Mouse (Mus musculus): Measurements from ENCODE around the gene Snrnp25. TPM values are rescaled to one million over a fixed set of nuclear protein-coding genes. Genes with fewer than 3 reads are reported as not detected.

The Snrnp25 gene
- polyA plus RNA-seq, 1 experiment from 2014 or later: 45.6 TPM

DNA sequence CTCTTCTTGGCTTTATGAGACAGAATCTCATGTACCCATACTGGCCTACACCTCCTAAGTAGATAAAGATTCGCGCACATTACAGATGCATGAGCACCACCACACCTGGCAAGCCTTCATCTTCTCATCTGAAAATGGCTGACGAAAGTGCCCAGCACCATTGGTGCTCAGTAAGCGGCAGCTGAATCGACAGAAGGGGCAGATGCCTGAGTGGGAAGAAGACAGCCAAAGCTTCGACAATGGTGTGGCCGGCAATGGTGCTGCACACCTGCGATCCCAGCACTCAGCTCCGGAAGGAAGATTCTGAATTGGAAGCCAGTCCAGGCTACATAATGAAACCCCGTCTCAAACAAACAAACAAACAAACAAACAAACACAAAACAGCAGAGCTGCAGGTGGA, 14.1 kb downstream of the Snrnp25 start:
- Histone ChIP-seq H3K27me3 (no peaks in the 10 kb centered on the region), H3K4me3 (no peak overlapping the region), H3K9ac (no peak overlapping the region), H3K4me2 (no peak overlapping the region), H3K9me3 (no peaks in the 10 kb centered on the region), H3K27ac (no peak overlapping the region), H3K36me3 (peaks cover 22% of the 10 kb centered on the region), H3K4me1 (peaks cover 61% of the 10 kb centered on the region)
- WGBS: 90% methylated on average over 10 of the region's 10 CpGs
- no peak for ATAC-seq (ENCODE audit: insufficient number of reproducible peaks, low FRiP score, low TSS enrichment, low read depth)

DNA sequence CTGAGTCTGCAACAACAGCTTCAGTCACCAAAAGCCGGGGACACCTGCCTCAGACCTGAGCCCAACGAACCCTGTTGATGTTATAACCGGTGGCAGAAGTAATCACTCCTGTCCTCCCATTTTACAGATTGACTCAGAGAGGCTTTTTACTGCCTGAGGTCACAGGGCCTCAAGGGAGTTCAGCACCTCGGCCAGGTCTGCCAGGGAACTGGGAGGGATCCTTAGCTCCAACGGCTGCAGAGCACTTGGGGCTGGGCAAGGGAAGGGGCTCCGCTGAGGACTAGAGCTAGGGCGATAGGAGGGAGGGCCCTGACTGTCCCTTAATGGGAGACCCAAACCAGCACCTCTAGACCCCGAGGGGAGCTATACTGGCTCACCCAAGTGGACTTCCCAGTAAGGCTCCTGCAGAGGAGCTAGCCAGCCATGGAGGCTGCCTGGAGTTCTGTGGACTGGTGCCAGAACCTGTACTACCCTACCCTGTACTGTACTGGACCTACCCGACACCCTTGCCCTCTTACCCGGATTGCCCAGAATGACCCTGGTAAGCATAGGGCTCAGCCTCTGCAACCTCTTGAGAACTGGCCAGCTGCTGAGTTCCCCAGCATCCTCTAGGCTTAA, 15.5 kb downstream of the Snrnp25 start:
- Histone ChIP-seq H3K4me3 (peak overlapping the region; percentile 87), H3K9ac (peak overlapping the region; percentile 91), H3K9me3 (no peaks in the 10 kb centered on the region), H3K4me2 (peak overlapping the region; percentile 70), H3K27ac (peak overlapping the region; percentile 96), H3K4me1 (peaks cover 76% of the 10 kb centered on the region), H3K36me3 (peaks cover 8% of the 10 kb centered on the region), H3K27me3 (no peaks in the 10 kb centered on the region)
- peak; percentile 22 for ATAC-seq (ENCODE audit: insufficient number of reproducible peaks, low FRiP score, low TSS enrichment, low read depth)
- 32% methylated on average over 10 of the region's 10 CpGs for WGBS

DNA sequence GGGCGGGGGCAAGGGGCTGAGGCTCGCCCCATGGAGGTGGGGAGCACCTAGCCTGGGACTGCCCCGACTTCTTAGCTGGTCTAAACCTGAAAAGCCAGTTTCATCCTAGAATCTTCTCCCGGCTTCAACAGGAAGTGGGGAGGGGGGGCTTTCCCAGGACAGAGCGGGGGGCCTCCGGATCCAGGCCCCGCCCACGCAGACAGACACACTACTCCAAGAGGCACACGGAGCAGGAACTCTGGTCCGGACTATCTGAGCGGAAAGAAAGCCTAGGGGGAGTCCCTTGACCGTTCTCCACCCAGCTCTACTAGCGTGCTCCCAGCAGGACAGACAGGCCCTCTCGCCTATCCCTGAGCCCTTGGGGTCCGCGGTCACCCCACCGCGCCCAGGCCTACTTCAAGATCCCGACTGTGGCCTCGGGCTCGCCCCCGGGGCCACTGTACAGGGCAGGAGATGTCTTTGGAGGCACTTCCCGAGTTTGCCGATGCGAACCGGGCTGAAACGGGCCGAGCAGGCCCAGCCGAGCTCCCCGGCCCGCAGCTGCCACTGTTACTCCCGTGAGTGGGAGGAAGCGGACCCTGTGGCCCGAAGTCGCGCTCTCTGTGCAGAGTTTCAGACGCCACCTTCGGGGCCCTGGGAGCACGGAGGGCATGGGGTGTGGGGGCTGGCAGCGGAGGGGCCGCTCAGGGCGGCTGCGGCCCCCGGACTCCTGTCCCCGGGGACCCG, 16.2 kb downstream of the Snrnp25 start:
- Histone ChIP-seq H3K36me3 (peaks cover 2% of the 10 kb centered on the region; the same call in 1 of the 2 replicates), H3K27me3 (no peaks in the 10 kb centered on the region), H3K4me2 (peak overlapping the region; percentile 70), H3K9me3 (no peaks in the 10 kb centered on the region), H3K9ac (peak overlapping the region; percentile 91), H3K4me3 (peak overlapping the region; percentile 87), H3K4me1 (peaks cover 82% of the 10 kb centered on the region), H3K27ac (peak overlapping the region; percentile 96)
- ATAC-seq (ENCODE audit: insufficient number of reproducible peaks, low FRiP score, low TSS enrichment, low read depth): peak; percentile 52
- WGBS: under 1% methylated on average over 46 of the region's 46 CpGs

DNA sequence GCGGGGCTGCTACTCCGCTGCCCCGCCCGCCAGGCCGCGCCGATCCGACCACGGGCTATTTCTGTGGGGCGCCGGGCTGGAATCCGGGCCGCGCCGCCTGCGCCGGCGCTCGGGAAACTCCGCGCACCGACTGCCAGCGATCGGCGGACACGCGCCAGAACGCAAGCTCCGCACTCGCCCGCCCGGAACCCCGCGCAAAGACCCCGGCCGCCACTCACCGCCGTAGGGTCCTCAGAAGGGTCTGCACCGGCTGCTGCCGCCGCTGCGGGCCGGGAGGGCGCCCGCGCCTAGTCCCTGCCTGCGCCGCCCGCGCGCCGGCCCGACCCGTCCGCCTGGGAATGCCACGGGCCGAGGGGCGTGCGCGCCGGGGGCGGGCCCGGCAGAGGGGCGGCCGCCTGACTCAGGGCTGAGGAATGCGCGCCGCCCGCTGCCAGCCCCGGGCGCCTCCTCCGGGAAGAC, 16.8 kb downstream of the Snrnp25 start, which contains the start of gene Rhbdf1:
TSS of gene Rhbdf1 (minus strand) at position 350 of the 459 bp plus-strand sequence.
- peaks cover 86% of the 10 kb centered on the region for H3K4me1 ChIP-seq
- peak within 1 kb of the TSS; percentile 87 for H3K4me3 ChIP-seq
- no peaks in the 10 kb centered on the region for H3K27me3 ChIP-seq
- H3K9me3 ChIP-seq: no peaks in the 10 kb centered on the region
- H3K36me3 ChIP-seq: no peaks in the 10 kb centered on the region
- ATAC-seq (ENCODE audit: insufficient number of reproducible peaks, low FRiP score, low TSS enrichment, low read depth): peak; percentile 52; the same call in 1 of the 2 replicates
- H3K4me2 ChIP-seq: peak within 1 kb of the TSS; percentile 70
- peak within 1 kb of the TSS; percentile 91 for H3K9ac ChIP-seq
- H3K27ac ChIP-seq: peak within 1 kb of the TSS; percentile 96
- under 1% methylated on average over 67 of the region's 72 CpGs for WGBS

DNA sequence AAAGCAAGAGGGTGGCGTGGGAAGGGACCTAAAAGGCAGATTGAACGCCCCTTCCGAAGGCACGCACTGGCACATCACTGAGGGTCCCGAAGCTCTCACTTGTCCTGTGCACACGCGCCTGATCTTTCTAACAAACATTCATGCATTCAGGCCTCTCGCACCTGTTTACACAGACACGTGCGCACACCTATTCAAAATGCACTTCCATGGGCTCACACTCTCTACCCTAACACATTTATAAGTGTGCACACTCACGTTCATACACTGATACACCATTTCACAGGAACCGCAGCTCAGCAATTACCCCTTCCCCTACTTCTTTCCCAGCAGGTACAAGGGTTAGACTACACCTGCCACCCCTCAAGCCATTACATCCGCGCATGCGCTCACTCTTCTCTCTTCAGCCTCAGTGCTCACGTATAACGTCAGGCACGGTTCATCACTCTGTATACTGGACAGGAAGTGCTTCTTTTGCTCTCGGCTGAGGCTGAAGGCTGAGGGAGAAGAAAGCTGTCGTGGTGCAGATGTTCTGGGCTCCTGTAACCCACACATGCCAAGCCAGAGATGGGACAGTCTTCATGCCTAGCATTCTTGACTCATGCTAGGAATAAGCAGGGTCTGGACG, 17.5 kb downstream of the Snrnp25 start:
- Histone ChIP-seq H3K27ac (peak overlapping the region; percentile 96), H3K4me2 (peak overlapping the region; percentile 70), H3K36me3 (no peaks in the 10 kb centered on the region), H3K4me3 (peak overlapping the region; percentile 87), H3K9ac (peak overlapping the region; percentile 91; the same call in 1 of the 2 replicates), H3K27me3 (no peaks in the 10 kb centered on the region), H3K9me3 (no peaks in the 10 kb centered on the region), H3K4me1 (peaks cover 90% of the 10 kb centered on the region)
- no peak for ATAC-seq (ENCODE audit: insufficient number of reproducible peaks, low FRiP score, low TSS enrichment, low read depth)
- 8% methylated on average over 21 of the region's 21 CpGs for WGBS

DNA sequence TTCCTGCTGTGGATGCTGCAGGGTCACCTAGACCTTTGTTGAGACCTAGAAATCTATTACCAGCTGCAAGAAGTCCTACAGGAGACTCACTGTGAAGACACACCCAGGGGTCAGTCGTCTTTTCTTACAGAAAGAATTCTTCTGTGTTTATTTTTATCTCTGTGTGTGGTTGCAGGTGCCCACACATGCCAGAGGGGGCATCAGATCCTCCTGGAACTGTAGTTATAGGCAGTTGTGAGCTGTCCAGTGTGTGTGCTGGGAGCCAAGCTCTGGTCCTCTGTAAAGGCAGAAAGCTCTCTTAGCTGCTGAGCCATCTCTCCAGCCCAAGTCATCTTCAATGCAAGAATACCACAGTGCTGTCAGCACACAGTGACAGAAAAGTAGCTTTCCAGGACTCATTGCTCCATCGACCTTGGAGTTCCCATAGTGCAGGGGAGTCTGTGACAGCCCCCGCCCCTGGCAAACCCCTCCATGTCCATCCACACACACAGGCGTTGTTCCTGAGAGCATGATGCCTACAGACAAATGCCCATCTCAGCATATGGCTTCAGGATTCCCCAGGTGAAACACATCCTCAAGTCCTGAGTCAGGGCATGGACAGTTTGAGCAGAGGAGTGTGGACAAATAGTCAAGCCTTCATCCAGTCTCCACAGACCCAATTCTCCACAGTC, 18.2 kb downstream of the Snrnp25 start:
- ATAC-seq (ENCODE audit: insufficient number of reproducible peaks, low FRiP score, low TSS enrichment, low read depth): no peak
- Histone ChIP-seq H3K9ac (no peak overlapping the region), H3K4me2 (no peak overlapping the region), H3K4me1 (peaks cover 89% of the 10 kb centered on the region), H3K4me3 (no peak overlapping the region), H3K27ac (peak overlapping the region; percentile 94), H3K36me3 (peaks cover 4% of the 10 kb centered on the region; the same call in 1 of the 2 replicates), H3K9me3 (no peaks in the 10 kb centered on the region), H3K27me3 (no peaks in the 10 kb centered on the region)
- WGBS: 74% methylated on average over 4 of the region's 4 CpGs

DNA sequence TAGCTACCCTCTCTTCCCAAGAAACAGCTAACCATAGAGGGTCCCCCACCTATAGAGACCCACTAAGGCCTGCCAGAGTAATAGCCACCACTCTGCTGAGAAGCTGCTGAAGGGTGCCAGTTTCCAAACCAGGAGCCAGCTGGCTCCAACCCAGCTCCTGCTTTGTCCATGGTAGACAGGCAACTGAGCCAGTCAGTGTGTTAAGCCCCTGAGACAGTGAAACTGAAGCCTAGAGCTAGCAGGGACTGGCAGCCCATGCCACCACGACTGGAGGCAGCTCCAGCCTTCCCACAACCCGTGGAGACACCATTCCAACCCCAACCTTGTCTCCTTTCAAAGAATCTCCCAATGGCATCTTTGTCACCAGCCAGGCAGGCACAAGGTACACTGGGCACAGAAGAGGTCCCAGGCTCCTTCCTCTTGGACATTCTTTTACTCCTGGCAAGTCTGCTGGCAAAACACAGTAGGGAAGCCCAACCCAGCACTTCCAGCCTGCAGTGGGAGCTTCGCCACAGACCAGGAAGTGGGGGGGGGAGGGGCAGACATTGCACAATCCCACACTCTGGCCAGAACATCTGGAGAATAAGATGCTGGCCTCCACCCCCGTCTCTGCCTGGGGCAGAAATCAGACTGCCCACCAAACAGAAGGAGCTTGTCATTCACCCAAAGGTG, 19.4 kb downstream of the Snrnp25 start:
- no peaks in the 10 kb centered on the region for H3K9me3 ChIP-seq
- peak; percentile 57; the same call in 1 of the 2 replicates for ATAC-seq (ENCODE audit: insufficient number of reproducible peaks, low FRiP score, low TSS enrichment, low read depth)
- peaks cover 16% of the 10 kb centered on the region for H3K36me3 ChIP-seq
- H3K4me1 ChIP-seq: peaks cover 77% of the 10 kb centered on the region
- H3K4me3 ChIP-seq: no peak overlapping the region
- no peak overlapping the region for H3K9ac ChIP-seq
- peak overlapping the region; percentile 27 for H3K4me2 ChIP-seq
- 7% methylated on average over 4 of the region's 4 CpGs for WGBS
- no peaks in the 10 kb centered on the region for H3K27me3 ChIP-seq
- peak overlapping the region; percentile 94 for H3K27ac ChIP-seq

DNA sequence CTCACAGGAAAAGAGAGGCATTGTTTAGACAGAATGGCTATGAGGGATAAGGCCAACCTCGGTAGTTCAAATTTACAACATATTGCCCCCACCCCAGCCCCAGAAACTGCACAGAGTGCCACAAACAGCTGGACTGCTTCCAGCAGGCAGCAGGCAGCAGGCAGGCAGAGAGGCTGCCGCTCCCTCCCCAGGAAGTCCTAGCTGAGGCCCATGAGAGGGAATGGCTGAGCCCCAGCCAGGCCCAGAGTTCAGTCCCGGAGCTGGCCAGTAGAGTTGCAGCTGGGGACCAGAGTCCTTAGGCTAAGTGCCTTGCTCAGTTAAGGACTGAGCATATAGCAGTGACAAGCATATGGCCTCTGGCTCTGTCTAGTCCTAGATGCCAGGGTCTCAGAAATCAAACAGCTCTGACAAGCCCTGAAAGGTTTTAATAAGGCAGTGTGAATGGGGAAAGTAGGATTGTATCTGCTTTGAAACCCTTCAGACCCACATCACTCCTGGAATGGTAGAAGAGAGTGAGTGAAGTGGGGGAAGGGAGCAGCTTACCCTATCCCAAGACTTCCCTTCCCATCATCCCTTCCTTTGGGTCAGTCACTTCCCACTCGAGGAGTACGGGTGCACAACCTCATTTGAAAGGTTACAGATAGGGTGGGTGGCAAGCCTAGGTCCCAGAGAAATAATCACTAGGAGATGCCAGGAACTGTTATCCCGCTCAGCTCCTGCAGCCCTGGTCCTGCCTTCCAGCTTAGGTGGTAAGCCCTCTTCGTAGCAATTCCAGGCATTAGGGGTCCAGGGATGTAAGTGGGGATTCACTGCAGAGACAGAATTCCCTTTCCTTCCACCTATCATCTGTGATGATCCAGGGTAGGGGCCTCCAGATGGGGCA, 20.2 kb downstream of the Snrnp25 start:
- Histone ChIP-seq H3K9ac (no peak overlapping the region), H3K4me3 (no peak overlapping the region; the same call in 1 of the 2 replicates), H3K9me3 (no peaks in the 10 kb centered on the region), H3K27me3 (no peaks in the 10 kb centered on the region), H3K4me2 (peak overlapping the region; percentile 27), H3K36me3 (peaks cover 23% of the 10 kb centered on the region), H3K4me1 (peaks cover 69% of the 10 kb centered on the region), H3K27ac (peak overlapping the region; percentile 94)
- no peak for ATAC-seq (ENCODE audit: insufficient number of reproducible peaks, low FRiP score, low TSS enrichment, low read depth)
- whole genome bisulfite sequencing: 39% methylated on average over 7 of the region's 7 CpGs

DNA sequence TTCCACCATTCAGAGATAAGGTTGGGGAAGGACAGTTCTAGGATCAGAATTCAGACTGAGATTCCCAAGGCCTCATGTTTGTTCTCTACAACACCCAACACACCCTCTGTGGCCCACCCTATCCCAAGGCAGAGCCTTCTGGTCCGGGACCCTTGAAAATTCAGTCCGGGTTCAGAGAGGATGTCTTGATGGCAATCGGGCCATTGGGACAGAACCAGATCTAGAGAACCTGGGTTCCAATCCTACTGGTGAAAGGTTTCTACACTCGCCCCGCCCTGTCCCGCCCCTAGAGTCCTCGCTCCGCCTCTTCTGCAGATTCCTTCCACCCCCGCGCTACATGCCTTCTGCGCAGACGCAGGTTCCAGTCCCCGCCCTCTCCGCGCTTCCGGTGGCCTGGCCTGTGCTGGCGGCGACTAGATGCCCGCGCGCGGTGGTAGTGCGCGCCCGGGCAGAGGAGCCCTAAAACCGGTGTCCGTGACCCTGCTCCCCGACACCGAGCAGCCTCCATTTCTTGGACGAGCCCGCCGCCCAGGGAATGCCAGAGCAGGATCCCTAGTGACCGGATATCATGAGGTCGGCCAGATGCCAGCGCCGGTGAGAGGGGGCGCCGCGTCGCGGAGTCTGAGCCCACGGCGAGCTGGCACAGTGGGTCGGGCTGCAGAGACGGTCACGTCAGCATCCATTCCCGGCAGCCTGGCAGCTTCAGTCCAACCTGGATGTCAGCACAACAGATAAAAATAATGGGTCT, 21.1 kb downstream of the Snrnp25 start, which contains the start of gene Mpg:
TSS of gene Mpg (plus strand) at position 382 of the 748 bp plus-strand sequence.
- Histone ChIP-seq H3K36me3 (peaks cover 31% of the 10 kb centered on the region), H3K27ac (peak within 1 kb of the TSS; percentile 94), H3K4me1 (peaks cover 60% of the 10 kb centered on the region), H3K4me3 (peak within 1 kb of the TSS; percentile 69), H3K27me3 (no peaks in the 10 kb centered on the region), H3K9ac (peak within 1 kb of the TSS; percentile 70), H3K4me2 (peak within 1 kb of the TSS; percentile 77), H3K9me3 (no peaks in the 10 kb centered on the region)
- 3% methylated on average over 47 of the region's 47 CpGs for WGBS
- ATAC-seq (ENCODE audit: insufficient number of reproducible peaks, low FRiP score, low TSS enrichment, low read depth): peak; percentile 71; the same call in 1 of the 2 replicates

DNA sequence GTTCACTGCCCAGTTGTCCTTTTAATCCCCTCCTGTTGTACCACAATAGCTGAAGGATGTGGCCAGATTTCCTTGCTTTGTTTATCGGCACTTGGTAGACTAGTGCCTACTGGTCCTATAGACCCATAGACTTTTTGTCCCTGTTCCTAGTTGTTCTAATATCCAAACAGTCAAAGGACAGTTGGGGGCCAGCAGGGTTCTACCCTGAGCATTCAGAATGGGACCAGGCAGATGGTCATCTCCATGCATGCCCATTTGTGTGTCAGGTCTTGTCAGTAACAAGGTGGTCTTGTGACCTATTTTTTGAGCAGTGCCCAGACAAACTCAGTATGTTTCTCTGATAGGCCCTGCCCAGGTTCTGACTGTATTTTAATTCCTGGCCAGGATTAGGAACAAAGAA, 21.8 kb downstream of the Snrnp25 start:
- no peaks in the 10 kb centered on the region for H3K9me3 ChIP-seq
- peak overlapping the region; percentile 77 for H3K4me2 ChIP-seq
- peak overlapping the region; percentile 94 for H3K27ac ChIP-seq
- H3K4me1 ChIP-seq: peaks cover 60% of the 10 kb centered on the region
- no peaks in the 10 kb centered on the region for H3K27me3 ChIP-seq
- H3K4me3 ChIP-seq: peak overlapping the region; percentile 69
- peaks cover 39% of the 10 kb centered on the region for H3K36me3 ChIP-seq
- ATAC-seq (ENCODE audit: insufficient number of reproducible peaks, low FRiP score, low TSS enrichment, low read depth): no peak
- H3K9ac ChIP-seq: peak overlapping the region; percentile 70
- WGBS: 51% methylated on average over 1 of the region's 1 CpGs

All from limb, embryonic 15.5 days (tissue).